Mouse (Mus musculus): Measurements from ENCODE around the gene Dpp6. TPM values are rescaled to one million over a fixed set of nuclear protein-coding genes. Genes with fewer than 3 reads are reported as not detected.

Gene Dpp6
- total and polyA plus RNA-seq, 3 experiments: 0.16 TPM; not detected in 2

DNA sequence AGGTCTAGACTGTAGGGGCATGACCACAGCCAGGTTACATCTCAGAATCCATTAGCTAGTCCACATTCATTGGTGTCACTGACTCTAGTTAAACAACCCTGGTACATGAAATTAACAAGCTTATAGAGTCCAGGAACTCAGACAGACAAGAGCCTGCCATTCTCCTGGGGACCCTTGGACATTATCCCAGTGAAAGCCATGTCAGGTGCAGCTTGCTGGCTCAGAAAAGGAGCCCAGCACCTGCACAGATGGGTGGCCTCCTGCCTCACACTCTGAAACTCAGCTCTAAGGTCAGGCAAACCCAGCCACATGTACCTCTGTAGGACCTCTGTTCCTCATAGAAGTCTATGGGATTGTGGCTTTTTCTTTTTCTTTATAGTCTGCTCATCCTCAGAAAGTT lies 701.7 kb downstream of the Dpp6 start:
- DNase-seq (ENCODE audit: low spot score) (no peak), ATAC-seq (ENCODE audit: extremely low read depth, insufficient number of reproducible peaks, low FRiP score, poor library complexity, severe bottlenecking) (no peak)
- Histone ChIP-seq H3K4me3 (ENCODE audit: low read depth, low read length) (no peak overlapping the region), H3K4me1 (ENCODE audit: insufficient read depth, low read depth, low read length) (no peaks in the 10 kb centered on the region), H3K36me3 (replicated peaks) (no peaks in the 10 kb centered on the region), H3K9me3 (replicated peaks) (no peaks in the 10 kb centered on the region), H3K27me3 (ENCODE audit: insufficient read depth, low read length) (no peaks in the 10 kb centered on the region)
- no peak for TF ChIP-seq CTCF (IDR thresholded peaks at IDR 0.05; ENCODE audit: low read depth, low read length)
- TF ChIP-seq GATA2 (IDR thresholded peaks at IDR 0.05; ENCODE audit: borderline replicate concordance, low read depth, low read length): no peak
- no peak for TF ChIP-seq TAL1 (conservative IDR thresholded peaks at IDR 0.05; ENCODE audit: low read depth, low read length)
- no peak for TF ChIP-seq GATA1 (IDR thresholded peaks at IDR 0.05; ENCODE audit: borderline replicate concordance, low read length)
- no peak for TF ChIP-seq POLR2AphosphoS5 (IDR thresholded peaks at IDR 0.05; ENCODE audit: insufficient replicate concordance, low read depth, low read length)

- H3K9me3 ChIP-seq (replicated peaks): no peaks in the 10 kb centered on the region
- no peaks in the 10 kb centered on the region for H3K4me1 ChIP-seq (ENCODE audit: insufficient read depth, low read depth, low read length)
- TF ChIP-seq CTCF (IDR thresholded peaks at IDR 0.05; ENCODE audit: low read depth, low read length) (no peak), POLR2AphosphoS5 (IDR thresholded peaks at IDR 0.05; ENCODE audit: insufficient replicate concordance, low read depth, low read length) (no peak), GATA2 (IDR thresholded peaks at IDR 0.05; ENCODE audit: borderline replicate concordance, low read depth, low read length) (no peak), TAL1 (conservative IDR thresholded peaks at IDR 0.05; ENCODE audit: low read depth, low read length) (no peak), GATA1 (IDR thresholded peaks at IDR 0.05; ENCODE audit: borderline replicate concordance, low read length) (no peak)
- DNase-seq (ENCODE audit: low spot score) (no peak), ATAC-seq (ENCODE audit: extremely low read depth, insufficient number of reproducible peaks, low FRiP score, poor library complexity, severe bottlenecking) (no peak)
- no peaks in the 10 kb centered on the region for H3K36me3 ChIP-seq (replicated peaks)
- no peak overlapping the region for H3K4me3 ChIP-seq (ENCODE audit: low read depth, low read length)
- H3K27me3 ChIP-seq (ENCODE audit: insufficient read depth, low read length): no peaks in the 10 kb centered on the region
These were observed 709.9 kb downstream of the Dpp6 start for GRCm38 (mm10) chr5:27526906-27527305.

DNA sequence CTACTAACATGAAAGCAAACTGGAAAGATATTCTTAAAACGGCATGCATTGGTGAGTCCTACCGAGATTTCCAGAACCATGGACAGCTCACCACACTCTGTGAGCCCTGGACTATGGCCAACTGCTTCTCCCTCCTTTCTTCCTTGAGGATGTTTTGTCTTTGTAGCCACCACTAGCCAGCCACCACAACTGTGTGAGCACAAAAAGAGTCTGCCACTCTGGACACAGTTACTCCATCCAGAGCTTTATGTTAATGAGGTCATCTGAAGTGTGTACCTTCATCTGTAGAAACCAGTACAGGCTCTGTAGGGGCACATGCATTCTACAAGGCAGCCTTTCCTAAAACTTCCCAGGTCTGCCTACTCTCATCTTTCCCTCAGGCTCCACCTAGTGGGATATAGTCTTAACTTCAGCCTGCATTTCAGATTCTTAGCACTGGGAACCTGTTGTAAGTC lies 727.8 kb downstream of the Dpp6 start:
- DNase-seq (ENCODE audit: low spot score) (no peak), ATAC-seq (ENCODE audit: extremely low read depth, insufficient number of reproducible peaks, low FRiP score, poor library complexity, severe bottlenecking) (no peak)
- H3K4me3 ChIP-seq (ENCODE audit: low read depth, low read length): no peak overlapping the region
- H3K27me3 ChIP-seq (ENCODE audit: insufficient read depth, low read length): no peaks in the 10 kb centered on the region
- H3K4me1 ChIP-seq (ENCODE audit: insufficient read depth, low read depth, low read length): no peaks in the 10 kb centered on the region
- H3K9me3 ChIP-seq (replicated peaks): no peaks in the 10 kb centered on the region
- no peaks in the 10 kb centered on the region for H3K36me3 ChIP-seq (replicated peaks)
- TF ChIP-seq GATA2 (IDR thresholded peaks at IDR 0.05; ENCODE audit: borderline replicate concordance, low read depth, low read length): no peak
- no peak for TF ChIP-seq POLR2AphosphoS5 (IDR thresholded peaks at IDR 0.05; ENCODE audit: insufficient replicate concordance, low read depth, low read length)
- no peak for TF ChIP-seq TAL1 (conservative IDR thresholded peaks at IDR 0.05; ENCODE audit: low read depth, low read length)
- TF ChIP-seq CTCF (IDR thresholded peaks at IDR 0.05; ENCODE audit: low read depth, low read length): no peak
- no peak for TF ChIP-seq GATA1 (IDR thresholded peaks at IDR 0.05; ENCODE audit: borderline replicate concordance, low read length)

- Histone ChIP-seq H3K9me3 (replicated peaks) (no peaks in the 10 kb centered on the region), H3K27me3 (ENCODE audit: insufficient read depth, low read length) (no peaks in the 10 kb centered on the region), H3K4me1 (ENCODE audit: insufficient read depth, low read depth, low read length) (no peaks in the 10 kb centered on the region), H3K36me3 (replicated peaks) (no peaks in the 10 kb centered on the region), H3K4me3 (ENCODE audit: low read depth, low read length) (no peak overlapping the region)
- ATAC-seq (ENCODE audit: extremely low read depth, insufficient number of reproducible peaks, low FRiP score, poor library complexity, severe bottlenecking) (no peak), DNase-seq (ENCODE audit: low spot score) (no peak)
- no peak for TF ChIP-seq GATA2 (IDR thresholded peaks at IDR 0.05; ENCODE audit: borderline replicate concordance, low read depth, low read length)
- TF ChIP-seq POLR2AphosphoS5 (IDR thresholded peaks at IDR 0.05; ENCODE audit: insufficient replicate concordance, low read depth, low read length): no peak
- TF ChIP-seq CTCF (IDR thresholded peaks at IDR 0.05; ENCODE audit: low read depth, low read length): no peak
- TF ChIP-seq GATA1 (IDR thresholded peaks at IDR 0.05; ENCODE audit: borderline replicate concordance, low read length): no peak
- no peak for TF ChIP-seq TAL1 (conservative IDR thresholded peaks at IDR 0.05; ENCODE audit: low read depth, low read length)
These were observed 732.3 kb downstream of the Dpp6 start for GRCm38 (mm10) chr5:27549291-27549690.

DNA sequence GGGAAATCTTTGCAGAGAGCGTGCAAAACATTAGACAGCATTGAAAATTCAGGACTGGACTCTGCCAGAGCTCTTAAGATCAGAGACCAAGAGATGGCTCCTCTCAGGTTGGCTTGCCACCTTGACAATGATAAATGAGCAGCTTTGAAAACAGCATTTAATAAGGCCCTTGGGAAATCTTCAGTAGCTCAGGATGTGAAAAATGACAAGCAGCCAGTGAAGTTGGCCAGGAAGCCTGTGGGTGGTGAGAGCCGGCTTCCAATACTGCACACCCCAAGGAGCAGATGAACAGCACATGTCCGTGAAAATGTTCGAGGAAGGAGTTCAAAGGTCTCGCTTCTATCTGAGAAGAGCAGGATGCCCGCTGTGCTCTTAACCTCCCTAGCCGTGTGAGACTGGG lies 748.7 kb downstream of the Dpp6 start:
- H3K27me3 ChIP-seq (ENCODE audit: insufficient read depth, low read length): no peaks in the 10 kb centered on the region
- no peaks in the 10 kb centered on the region for H3K36me3 ChIP-seq (replicated peaks)
- ATAC-seq (ENCODE audit: extremely low read depth, insufficient number of reproducible peaks, low FRiP score, poor library complexity, severe bottlenecking) (no peak), DNase-seq (ENCODE audit: low spot score) (no peak)
- no peak overlapping the region for H3K4me3 ChIP-seq (ENCODE audit: low read depth, low read length)
- H3K9me3 ChIP-seq (replicated peaks): no peaks in the 10 kb centered on the region
- H3K4me1 ChIP-seq (ENCODE audit: insufficient read depth, low read depth, low read length): no peaks in the 10 kb centered on the region
- no peak for TF ChIP-seq GATA2 (IDR thresholded peaks at IDR 0.05; ENCODE audit: borderline replicate concordance, low read depth, low read length)
- no peak for TF ChIP-seq TAL1 (conservative IDR thresholded peaks at IDR 0.05; ENCODE audit: low read depth, low read length)

DNA sequence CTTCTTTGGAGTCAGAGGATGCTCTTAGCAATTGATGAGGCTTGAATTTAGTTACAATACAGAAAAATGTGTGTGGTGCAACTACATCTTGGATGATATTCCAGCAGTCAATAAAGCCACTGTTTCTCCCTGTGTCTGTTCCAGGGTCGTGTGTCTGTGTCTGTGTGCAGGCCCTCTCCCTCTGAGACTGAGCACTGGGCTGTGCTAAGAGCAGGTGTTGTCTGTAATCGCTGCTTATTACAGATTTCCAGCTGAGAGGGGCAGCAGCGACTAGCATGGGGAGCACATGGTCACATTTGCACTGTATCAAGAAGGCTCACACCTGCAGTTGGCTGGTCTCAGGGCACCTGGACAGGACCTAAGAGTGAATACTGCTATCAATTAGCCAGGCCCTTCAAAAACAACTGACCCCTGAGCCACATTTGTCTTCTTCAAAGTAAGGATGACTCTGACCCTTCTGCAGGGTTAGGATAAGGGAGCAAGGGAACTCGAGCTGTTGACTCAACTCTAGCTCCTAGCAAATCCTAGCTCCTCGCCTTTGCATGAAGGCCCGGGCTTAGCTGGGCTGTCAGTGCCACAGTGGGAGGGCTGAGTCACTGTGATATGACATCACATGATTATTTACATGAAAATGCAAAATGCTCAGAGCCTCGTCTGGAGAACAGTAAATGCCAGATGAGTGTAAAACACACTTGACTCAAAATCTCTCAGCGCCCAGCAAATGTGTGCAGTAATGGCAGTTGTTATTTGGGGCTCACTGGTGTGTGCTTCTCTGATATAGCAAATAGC lies 771.2 kb downstream of the Dpp6 start:
- Histone ChIP-seq H3K36me3 (replicated peaks) (no peaks in the 10 kb centered on the region), H3K4me3 (ENCODE audit: low read depth, low read length) (no peak overlapping the region), H3K27me3 (ENCODE audit: insufficient read depth, low read length) (no peaks in the 10 kb centered on the region), H3K9me3 (replicated peaks) (no peaks in the 10 kb centered on the region), H3K4me1 (ENCODE audit: insufficient read depth, low read depth, low read length) (no peaks in the 10 kb centered on the region)
- TF ChIP-seq CTCF (IDR thresholded peaks at IDR 0.05; ENCODE audit: low read depth, low read length) (no peak), POLR2AphosphoS5 (IDR thresholded peaks at IDR 0.05; ENCODE audit: insufficient replicate concordance, low read depth, low read length) (no peak), GATA1 (IDR thresholded peaks at IDR 0.05; ENCODE audit: borderline replicate concordance, low read length) (no peak), TAL1 (conservative IDR thresholded peaks at IDR 0.05; ENCODE audit: low read depth, low read length) (no peak), GATA2 (IDR thresholded peaks at IDR 0.05; ENCODE audit: borderline replicate concordance, low read depth, low read length) (no peak)
- no peak for ATAC-seq (ENCODE audit: extremely low read depth, insufficient number of reproducible peaks, low FRiP score, poor library complexity, severe bottlenecking)
- DNase-seq (ENCODE audit: low spot score): no peak

All from G1E (cell line).